Mouse (Mus musculus): Measurements from ENCODE around the gene Gne.

The Gne gene

GRCm38 (mm10) chr4:44083945-44084344 is at the start of gene Gne:
Gne (minus strand) TSS chr4:44084177.
- no peak for DNase-seq (ENCODE audit: low spot score)

GRCm38 (mm10) chr4:44126805-44127204 is 42.8 kb upstream of the Gne start:
- DNase-seq (ENCODE audit: low spot score) = no peak

DNA sequence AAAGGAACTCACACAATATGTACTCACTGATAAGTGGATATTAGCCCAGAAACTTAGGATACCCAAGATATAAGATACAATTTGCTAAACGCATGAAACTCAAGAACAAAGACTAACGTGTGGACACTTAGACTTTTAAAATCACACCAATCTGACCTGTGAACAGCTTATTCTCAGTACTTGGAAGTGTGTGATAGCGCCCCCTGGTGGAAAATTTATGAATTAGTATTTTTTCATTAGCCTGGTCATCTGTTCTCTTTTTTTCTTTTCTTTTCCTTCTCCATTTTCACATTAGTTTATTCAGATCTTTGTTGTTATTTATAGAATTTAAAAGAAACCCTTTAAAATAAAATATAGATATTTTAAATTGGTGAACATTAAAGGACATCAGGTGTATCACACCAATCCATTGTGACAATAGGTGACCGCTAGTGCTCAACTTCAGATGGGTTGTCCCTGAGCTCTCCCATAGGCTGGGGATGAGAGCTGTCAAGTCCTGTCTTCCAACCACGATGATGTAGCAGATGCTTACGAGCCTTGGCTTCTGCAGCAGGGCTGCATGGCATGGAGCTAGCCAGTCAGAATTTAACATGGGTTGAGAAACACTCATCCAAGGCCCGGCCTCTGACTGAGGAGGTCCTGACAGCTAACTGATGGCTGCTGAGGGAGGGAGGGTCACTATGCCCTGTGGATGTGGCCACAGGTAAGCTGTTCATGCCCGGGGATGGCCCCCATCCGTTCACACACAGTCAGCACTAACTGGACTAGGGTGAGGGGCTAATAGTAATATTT is 35.6 kb upstream of the Gne start:
- DNase-seq (ENCODE audit: low spot score) = peak; percentile 52

DNA sequence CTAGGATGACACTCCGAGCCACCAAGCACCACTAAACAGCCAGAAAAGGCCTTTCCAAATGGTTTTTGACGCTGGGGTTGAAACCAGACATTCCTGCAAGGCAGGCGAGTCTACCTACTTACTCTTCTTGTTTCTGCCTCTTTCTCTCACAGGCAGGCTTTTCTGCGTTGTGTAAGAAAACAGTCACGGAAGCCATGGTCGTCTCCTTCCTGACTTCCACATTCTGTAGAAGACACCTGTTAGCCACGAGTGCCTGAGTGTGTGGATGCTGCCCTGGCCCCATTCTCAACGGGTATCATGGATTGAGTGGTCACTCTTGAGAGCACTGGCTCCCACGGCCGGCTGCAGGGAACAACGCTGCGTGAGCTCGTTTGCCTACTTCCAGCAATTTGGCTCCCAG is 31.1 kb upstream of the Gne start:
- DNase-seq (ENCODE audit: low spot score) = no peak

DNA sequence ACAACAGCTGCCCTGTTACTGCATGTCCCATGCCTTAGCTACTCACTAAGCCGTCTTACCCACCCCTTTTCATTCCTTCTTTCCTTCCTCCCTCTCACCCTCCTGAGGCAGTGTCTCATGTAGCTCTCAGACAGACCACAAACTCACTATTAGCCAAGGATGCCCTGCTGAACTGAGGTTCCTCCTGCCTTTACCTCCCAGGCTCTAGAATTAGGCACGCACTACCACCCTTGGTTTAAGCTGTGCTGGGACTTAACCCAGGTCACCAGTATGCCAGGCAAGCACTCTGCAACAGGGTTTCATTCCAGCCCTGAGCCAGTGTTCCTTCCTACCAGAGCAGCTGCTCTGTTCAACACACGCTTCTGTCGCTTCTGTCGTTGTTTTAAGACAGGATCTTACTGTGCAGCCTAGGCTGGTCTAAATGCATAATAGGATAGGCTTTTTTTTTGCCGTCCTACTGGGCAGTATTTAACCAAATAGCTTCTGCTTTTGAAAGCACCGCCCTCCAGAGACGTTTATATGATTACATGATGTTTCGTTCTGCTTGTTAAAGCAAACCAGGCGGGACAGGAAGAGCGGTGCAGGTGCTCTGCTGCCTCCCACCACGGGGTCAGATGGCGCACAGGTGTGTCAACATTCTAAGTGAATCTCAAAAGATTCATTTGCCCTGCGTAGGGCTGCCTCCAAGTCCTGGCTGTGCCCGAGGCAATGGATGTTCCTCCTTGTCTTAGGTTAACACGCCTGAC is 29.6 kb upstream of the Gne start:
- DNase-seq (ENCODE audit: low spot score) = no peak

GRCm38 (mm10) chr4:44112741-44113140 is 28.8 kb upstream of the Gne start:
- DNase-seq (ENCODE audit: low spot score) = no peak

DNA sequence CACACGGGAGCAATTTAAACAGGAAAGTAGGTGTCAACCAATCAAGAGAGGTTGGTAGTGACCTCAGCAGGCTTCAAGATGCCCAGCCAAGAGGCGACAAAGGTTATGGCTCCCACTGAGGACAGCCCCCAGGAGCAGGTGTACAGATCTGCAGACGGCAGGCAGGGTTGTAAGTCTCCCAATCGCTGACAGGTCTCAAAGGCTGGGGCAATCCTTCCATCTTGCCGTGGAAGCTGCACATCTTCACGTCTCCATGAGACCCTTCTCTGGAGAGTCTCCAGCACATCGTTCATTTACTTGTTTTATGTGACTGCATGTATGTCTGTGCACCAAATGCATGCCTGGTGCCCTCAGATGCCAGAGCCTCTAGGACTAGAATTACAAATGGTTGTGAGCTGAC is 26.8 kb upstream of the Gne start:
- DNase-seq (ENCODE audit: low spot score) = no peak

- DNase-seq (ENCODE audit: low spot score) = no peak
Observed at GRCm38 (mm10) chr4:44108297-44108696, 24.3 kb upstream of the Gne start.

DNA sequence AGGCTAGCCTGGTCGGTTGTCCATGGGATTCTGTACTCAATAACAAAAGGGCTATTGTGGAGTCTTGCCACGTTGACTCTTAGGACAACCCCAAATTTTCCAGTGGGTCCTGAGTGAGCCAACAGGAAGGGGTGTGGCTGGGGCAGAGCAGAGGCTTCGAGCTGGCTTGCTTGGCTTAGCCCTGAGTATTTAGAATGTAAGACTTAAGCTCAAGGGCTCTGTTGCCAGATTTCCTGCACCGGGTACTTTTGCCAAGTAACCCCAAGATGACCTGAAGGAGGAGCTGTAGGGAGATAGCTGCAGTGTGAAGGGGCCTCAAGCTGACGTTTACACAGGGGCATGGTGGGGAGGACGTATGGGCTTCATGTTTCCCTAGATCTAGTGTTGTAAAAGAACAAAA is 23.4 kb upstream of the Gne start:
- no peak for DNase-seq (ENCODE audit: low spot score)

- no peak for DNase-seq (ENCODE audit: low spot score)
Observed at GRCm38 (mm10) chr4:44106297-44106821, 22.4 kb upstream of the Gne start.

DNA sequence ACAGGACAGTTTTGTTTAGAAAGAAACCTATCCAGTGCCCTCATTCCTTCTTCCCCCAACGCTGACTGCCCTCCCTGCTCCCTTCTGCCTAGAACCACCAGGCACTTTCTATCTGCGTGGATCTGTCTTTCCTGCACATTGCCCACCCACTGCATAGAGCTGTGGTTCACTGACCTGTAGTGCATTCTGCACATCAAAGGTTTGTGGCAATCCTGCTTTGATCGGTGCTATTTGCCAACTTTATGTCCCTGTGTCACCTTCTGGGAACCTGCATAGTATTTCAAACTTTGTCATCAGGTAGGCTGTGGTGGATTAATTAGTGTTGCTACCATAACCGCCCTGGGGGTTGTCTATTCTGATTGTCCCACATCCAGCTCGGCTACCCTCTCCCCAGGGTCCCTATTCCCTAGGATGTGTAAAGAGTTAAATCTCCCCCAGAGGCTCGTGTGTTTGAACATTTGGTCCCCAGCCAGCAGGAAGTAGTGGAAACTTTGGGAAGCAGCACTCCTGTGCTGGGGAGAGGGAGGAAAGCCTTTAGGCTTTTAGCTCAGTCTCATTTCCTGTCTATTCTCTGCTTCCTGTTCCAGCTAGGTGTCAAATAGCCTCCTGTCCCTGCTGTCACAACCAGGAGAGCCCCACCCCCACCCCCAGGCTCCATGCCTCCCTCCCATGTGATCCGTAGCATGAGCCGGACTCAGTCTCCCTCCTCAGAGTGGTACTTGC is 20.4 kb upstream of the Gne start:
- DNase-seq (ENCODE audit: low spot score) = no peak

DNA sequence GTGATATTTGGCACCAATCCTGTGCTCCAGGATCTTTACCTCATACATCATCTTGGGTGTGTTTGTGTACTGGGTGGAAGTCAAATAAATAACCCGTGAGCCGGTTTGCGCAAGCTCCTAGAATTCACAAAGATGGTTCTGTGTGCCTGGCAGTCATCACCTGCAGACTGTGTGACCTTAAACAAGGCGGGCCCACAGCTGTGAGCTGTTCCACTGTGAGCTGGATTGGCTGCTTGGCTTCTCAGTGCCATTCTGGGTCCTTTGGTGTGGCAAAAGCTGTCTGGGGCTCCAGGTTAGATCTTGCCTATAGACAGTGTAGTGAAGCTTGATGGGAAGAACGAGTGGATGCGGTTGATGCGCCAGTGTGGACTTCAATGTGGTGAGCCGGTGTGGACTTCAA is 19.6 kb upstream of the Gne start:
- DNase-seq (ENCODE audit: low spot score) = no peak

GRCm38 (mm10) chr4:44097576-44098335 is 13.8 kb upstream of the Gne start:
- no peak for DNase-seq (ENCODE audit: low spot score)

- DNase-seq (ENCODE audit: low spot score) = no peak
Observed at GRCm38 (mm10) chr4:44094475-44094874, 10.5 kb upstream of the Gne start.

GRCm38 (mm10) chr4:44092359-44092758 is 8.4 kb upstream of the Gne start:
- DNase-seq (ENCODE audit: low spot score) = no peak

DNA sequence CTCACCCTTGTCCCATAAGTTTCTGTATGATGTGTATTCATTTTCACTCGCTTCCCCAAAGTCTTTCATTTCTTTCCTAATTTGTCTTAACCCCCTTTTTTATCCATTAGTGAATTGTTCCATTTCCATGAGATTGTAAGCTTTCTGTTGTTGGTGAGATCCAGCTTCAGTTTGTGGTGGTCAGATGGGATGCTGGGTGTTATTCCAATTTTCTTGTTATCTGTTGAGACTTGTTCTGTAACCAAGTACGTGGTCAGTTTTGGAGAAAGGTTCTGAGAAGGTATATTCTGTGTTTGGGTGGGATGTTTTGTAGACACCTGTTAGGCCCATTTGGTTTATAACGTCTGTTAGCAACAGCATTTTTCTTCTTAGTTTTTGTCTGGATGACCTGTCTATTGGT is 1.6 kb upstream of the Gne start:
- DNase-seq (ENCODE audit: low spot score) = no peak

DNA sequence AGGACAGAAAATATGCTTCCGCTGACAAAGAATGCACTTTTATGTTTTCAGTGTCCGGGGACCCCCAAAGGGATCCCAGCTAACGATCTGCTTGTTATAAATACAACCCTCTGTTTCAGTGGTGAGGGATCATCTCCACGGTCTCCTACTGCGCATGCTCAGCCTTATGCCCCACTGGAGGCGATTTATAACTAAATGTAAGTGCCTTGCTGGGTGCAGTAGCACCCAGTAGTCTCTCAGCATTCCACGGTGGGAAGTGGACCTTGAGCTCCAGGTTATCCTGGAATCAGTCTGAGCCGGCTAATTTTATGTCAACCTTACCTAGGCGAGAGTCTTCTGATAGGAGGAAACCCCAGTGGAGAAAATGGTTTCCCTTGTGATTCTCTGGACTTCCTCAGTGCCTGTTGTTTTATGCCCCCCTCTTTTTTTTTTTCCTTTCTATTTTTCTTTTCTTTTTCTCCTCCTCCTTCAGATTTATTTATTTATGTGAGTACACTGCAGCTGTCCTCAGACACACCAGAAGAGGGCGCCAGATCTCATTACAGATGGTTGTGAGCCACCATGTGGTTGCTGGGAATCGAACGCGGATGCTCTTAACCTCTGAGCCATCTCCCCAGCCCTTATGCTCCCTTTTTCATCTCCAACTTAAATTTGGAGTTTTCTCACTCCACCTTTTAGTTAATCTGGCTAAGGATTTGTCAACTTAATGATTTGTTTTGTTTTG is 787 bp upstream of the Gne start:
- no peak for DNase-seq (ENCODE audit: low spot score)

GRCm38 (mm10) chr4:44078358-44078933 is 5.5 kb downstream of the Gne start:
- no peak for DNase-seq (ENCODE audit: low spot score)

GRCm38 (mm10) chr4:44074422-44074821 is 9.6 kb downstream of the Gne start:
- no peak for DNase-seq (ENCODE audit: low spot score)

GRCm38 (mm10) chr4:44073799-44074198 is 10.2 kb downstream of the Gne start:
- DNase-seq (ENCODE audit: low spot score) = no peak

Data from layer of hippocampus, adult 9-10 months (tissue).